Mouse (Mus musculus) cortical plate, adult 2 months (tissue): ENCODE results near the gene Papola.

ENCODE experiments used
- CTCF ChIP-seq: fragments of 200-500 bp; IDR thresholded peaks from 2 replicates; pipeline ENCODE4 v1.5.1; 2011; ENCODE audit warnings: mild to moderate bottlenecking, control low read depth, low read length; ENCODE audit not compliant: insufficient read depth; ENCODE audit errors: extremely low read depth
- POLR2A ChIP-seq: fragments of 200-500 bp; IDR thresholded peaks from 2 replicates; pipeline ENCODE4 v1.6.1; 2011; ENCODE audit warnings: mild to moderate bottlenecking, low read length, control low read depth; ENCODE audit not compliant: insufficient read depth; ENCODE audit errors: extremely low read depth

GRCm38 (mm10) chr12:105810608-105811007 is 26.1 kb downstream of the Papola start:
- TF ChIP-seq CTCF (no peak), POLR2A (no peak)
